Mouse (Mus musculus) stomach, embryonic 16.5 days (tissue): Measurements from ENCODE around the gene Tm4sf1. TPM values are rescaled to one million over a fixed set of nuclear protein-coding genes. Genes with fewer than 3 reads are reported as not detected.

Experiments
- ATAC-seq: fragments of 200-750 bp; cut with Nextera tagmentation; 2 replicates; pipeline ENCODE4 v1.8.0; 2017; ENCODE audit warnings: moderate number of reproducible peaks, moderate TSS enrichment; ENCODE audit not compliant: insufficient read depth, low FRiP score
- H3K27ac ChIP-seq: fragments of 300-500 bp; sonication (generic); 2 replicates; pipeline ENCODE4 v1.5.1; 2014; ENCODE audit warnings: low read length
- H3K27me3 ChIP-seq: fragments of 300-500 bp; sonication (generic); 2 replicates; pipeline ENCODE4 v1.6.1; 2014; ENCODE audit warnings: low read length, control low read depth, mixed read lengths; ENCODE audit not compliant: control insufficient read depth, insufficient read depth
- H3K36me3 ChIP-seq: fragments of 300-500 bp; sonication (generic); 2 replicates; pipeline ENCODE4 v1.6.1; 2014; ENCODE audit warnings: low read length; ENCODE audit not compliant: control insufficient read depth, insufficient read depth
- H3K4me1 ChIP-seq: fragments of 300-500 bp; sonication (generic); 2 replicates; pipeline ENCODE4 v1.6.1; 2014; ENCODE audit warnings: low read length, control low read depth, mixed read lengths; ENCODE audit not compliant: control insufficient read depth, insufficient read depth
- H3K4me2 ChIP-seq: fragments of 300-500 bp; sonication (generic); 2 replicates; pipeline ENCODE4 v1.6.1; 2014; ENCODE audit warnings: low read depth, low read length, mixed read lengths
- H3K4me3 ChIP-seq: fragments of 300-500 bp; sonication (generic); replicated peaks from 2 replicates; pipeline ENCODE4 v1.5.1; 2014; ENCODE audit warnings: mild to moderate bottlenecking, low read length
- H3K9ac ChIP-seq: fragments of 300-500 bp; sonication (generic); 2 replicates; pipeline ENCODE4 v1.6.1; 2014; ENCODE audit warnings: low read length
- H3K9me3 ChIP-seq: fragments of 300-500 bp; sonication (generic); replicated peaks from 2 replicates; pipeline ENCODE4 v1.6.1; 2016; ENCODE audit warnings: low read length, control low read depth; ENCODE audit not compliant: control insufficient read depth
- whole genome bisulfite sequencing: fragments of 180-500 bp; shearing (Covaris S2); extraction: QIAGEN DNeasy Blood & Tissue Kit; methylation state at CpG from one replicate; pipeline ENCODE4 v1.1.7; 2014; 5-methylcytosine and 5-hydroxymethylcytosine counted together
- polyA plus RNA-seq: library from polyadenylated mRNA; unstranded; fragments of >200 nt; fragmentation: Nextera tagmentation; extraction: Ambion mirVana; gene quantifications from 2 replicates; pipeline ENCODE4 v1.2.1, GENCODE M21; 2015

The Tm4sf1 gene
- polyA plus RNA-seq, 1 experiment from 2014 or later, result 59.7 TPM

DNA sequence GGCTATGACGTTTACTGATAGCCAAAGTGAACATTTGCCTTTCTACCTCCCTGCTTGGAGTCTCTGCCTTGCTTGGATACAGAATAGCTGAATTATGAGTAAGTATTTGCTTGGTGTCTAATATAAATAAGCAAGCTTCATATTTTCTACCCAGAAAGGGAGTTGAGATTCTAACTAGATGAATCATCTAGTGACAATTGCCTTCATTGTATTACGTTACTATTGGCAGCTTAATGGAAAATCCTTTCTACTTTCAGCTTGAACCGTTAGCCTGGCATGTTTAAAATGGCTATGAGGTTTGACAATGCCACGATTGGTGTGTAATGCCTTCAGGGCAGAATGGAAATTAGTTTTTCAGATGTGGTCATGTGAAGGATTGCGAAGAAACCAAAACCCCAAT is 2.7 kb upstream of the Tm4sf1 start:
- Histone ChIP-seq H3K36me3 (no peaks in the 10 kb centered on the region), H3K9me3 (no peaks in the 10 kb centered on the region), H3K4me2 (no peak overlapping the region), H3K27ac (no peak overlapping the region), H3K4me1 (no peaks in the 10 kb centered on the region), H3K27me3 (no peaks in the 10 kb centered on the region), H3K4me3 (no peak overlapping the region), H3K9ac (no peak overlapping the region)
- WGBS, result 52% methylated on average over 5 of the region's 5 CpGs
- no peak for ATAC-seq

DNA sequence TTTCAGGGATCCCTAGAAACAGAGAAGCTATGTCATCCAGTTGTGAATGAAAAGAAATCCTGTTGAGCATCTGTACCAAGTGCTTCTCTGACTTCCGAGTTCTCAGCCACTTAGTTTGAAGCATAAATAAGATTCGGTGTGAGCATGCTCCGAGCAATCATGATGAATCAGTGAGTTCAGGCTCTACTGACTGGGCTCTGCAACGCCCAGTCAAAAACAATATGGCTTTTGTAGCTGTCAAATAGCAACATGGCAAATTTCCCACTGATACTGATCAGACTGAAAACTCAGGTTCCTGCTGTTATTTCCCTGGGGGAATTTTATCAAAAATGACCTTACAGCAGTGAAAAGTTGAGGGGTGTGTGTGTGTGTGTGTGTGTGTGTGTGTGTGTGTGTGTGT is 2.3 kb upstream of the Tm4sf1 start:
- Histone ChIP-seq H3K4me1 (no peaks in the 10 kb centered on the region), H3K27ac (no peak overlapping the region), H3K9me3 (no peaks in the 10 kb centered on the region), H3K4me2 (no peak overlapping the region), H3K4me3 (no peak overlapping the region), H3K9ac (no peak overlapping the region), H3K27me3 (no peaks in the 10 kb centered on the region), H3K36me3 (no peaks in the 10 kb centered on the region)
- WGBS, result 41% methylated on average over 4 of the region's 4 CpGs
- 0 out of 2 replicates have a peak, but pooled peaks have one; percentile 21 for ATAC-seq

DNA sequence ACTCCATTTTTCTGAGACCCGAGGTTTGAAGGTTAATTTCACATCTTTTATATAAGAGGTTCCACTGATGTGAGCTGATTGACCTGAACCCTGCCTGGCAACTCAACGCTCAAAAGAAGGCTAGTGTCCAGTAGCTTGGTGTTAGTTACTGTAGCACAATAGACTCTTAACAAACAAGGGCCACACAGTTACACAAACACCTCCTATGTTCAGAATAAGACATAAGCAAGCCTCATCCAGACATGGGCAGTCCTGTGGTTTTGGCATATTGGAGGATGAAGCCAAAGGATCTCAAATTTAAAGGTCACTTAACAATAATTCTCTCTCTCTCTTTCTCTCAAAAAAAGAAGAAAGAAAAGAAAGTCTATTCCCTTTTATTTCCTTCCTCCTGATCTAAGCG is 1.7 kb upstream of the Tm4sf1 start:
- H3K9me3 ChIP-seq, result no peaks in the 10 kb centered on the region
- WGBS, result 77% methylated on average over 3 of the region's 3 CpGs
- no peaks in the 10 kb centered on the region for H3K36me3 ChIP-seq
- no peak overlapping the region for H3K4me2 ChIP-seq
- H3K4me1 ChIP-seq, result no peaks in the 10 kb centered on the region
- no peaks in the 10 kb centered on the region for H3K27me3 ChIP-seq
- H3K27ac ChIP-seq, result no peak overlapping the region
- no peak for ATAC-seq
- no peak overlapping the region for H3K4me3 ChIP-seq
- H3K9ac ChIP-seq, result no peak overlapping the region

DNA sequence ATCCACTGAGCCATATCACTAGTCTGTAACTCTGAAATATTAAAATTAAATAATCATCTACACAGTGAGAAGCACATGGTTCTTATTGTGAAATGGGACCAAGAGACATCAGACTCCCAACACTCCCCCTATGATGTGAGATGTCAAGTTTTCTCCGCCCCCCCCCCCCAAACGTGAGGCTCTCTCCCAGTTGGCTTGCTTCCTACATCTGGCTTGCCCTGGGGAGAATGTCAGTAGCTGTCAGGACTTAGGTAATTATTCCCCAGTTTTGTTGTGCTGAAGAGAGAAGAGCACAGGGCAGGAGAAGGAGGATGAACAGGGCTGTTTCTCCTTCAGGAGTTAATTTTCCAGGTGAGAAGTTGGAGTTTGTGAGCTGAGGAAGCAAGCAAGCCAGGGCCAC is 1.1 kb upstream of the Tm4sf1 start:
- ATAC-seq, result no peak
- no peak overlapping the region for H3K4me2 ChIP-seq
- 39% methylated on average over 2 of the region's 2 CpGs for WGBS
- no peaks in the 10 kb centered on the region for H3K36me3 ChIP-seq
- no peaks in the 10 kb centered on the region for H3K27me3 ChIP-seq
- no peak overlapping the region for H3K27ac ChIP-seq
- no peak overlapping the region for H3K4me3 ChIP-seq
- H3K9ac ChIP-seq, result no peak overlapping the region
- H3K4me1 ChIP-seq, result no peaks in the 10 kb centered on the region
- H3K9me3 ChIP-seq, result no peaks in the 10 kb centered on the region

DNA sequence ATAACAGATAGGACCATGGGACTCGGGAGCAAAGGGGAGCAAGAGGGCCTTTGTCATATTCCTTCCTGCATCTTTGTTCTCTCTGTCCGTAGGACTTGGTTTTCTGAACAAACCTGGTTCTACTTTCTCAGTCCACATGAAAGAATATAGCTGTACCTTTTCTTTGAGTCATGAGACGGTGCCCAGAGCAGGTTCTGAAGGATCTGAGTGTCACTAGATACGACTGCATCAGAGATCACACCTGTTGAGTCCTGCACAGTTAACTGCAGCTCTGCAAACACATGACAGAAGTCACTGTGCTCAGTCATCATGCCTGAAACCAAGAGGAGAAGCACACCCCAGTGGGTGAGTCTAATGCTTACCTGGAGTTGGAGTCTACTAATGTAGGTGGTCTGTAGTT is 422 bp downstream of the Tm4sf1 start:
- H3K9ac ChIP-seq, result no peak overlapping the region
- H3K27ac ChIP-seq, result no peak overlapping the region
- H3K36me3 ChIP-seq, result no peaks in the 10 kb centered on the region
- H3K27me3 ChIP-seq, result no peaks in the 10 kb centered on the region
- no peak for ATAC-seq
- no peaks in the 10 kb centered on the region for H3K4me1 ChIP-seq
- H3K9me3 ChIP-seq, result no peaks in the 10 kb centered on the region
- no peak overlapping the region for H3K4me2 ChIP-seq
- H3K4me3 ChIP-seq, result no peak overlapping the region
- WGBS, result 79% methylated on average over 4 of the region's 4 CpGs

DNA sequence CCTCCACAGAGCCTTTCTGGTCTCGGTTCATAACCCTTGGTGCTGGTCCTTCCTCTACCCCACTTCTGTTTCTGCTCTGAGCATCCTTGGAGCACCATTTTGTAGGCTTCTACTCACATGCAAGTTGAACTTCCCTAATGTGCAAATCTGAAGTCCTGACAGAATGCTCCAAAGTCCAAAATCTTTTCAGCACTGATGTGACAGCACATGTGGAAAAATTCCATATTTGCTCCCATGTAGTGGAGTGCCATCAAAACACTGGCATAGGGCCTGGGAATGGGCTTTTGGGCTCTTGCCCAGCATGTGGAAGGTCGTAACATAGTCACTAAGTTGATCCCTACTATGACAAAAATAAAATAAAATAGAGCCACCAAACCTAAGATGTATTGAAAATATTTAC is 3.8 kb downstream of the Tm4sf1 start:
- no peak overlapping the region for H3K27ac ChIP-seq
- no peak for ATAC-seq
- no peak overlapping the region for H3K4me3 ChIP-seq
- no peak overlapping the region for H3K4me2 ChIP-seq
- no peaks in the 10 kb centered on the region for H3K27me3 ChIP-seq
- H3K4me1 ChIP-seq, result peaks cover 13% of the 10 kb centered on the region
- no peaks in the 10 kb centered on the region for H3K36me3 ChIP-seq
- H3K9me3 ChIP-seq, result no peaks in the 10 kb centered on the region
- WGBS, result 77% methylated on average over 2 of the region's 2 CpGs
- H3K9ac ChIP-seq, result no peak overlapping the region

DNA sequence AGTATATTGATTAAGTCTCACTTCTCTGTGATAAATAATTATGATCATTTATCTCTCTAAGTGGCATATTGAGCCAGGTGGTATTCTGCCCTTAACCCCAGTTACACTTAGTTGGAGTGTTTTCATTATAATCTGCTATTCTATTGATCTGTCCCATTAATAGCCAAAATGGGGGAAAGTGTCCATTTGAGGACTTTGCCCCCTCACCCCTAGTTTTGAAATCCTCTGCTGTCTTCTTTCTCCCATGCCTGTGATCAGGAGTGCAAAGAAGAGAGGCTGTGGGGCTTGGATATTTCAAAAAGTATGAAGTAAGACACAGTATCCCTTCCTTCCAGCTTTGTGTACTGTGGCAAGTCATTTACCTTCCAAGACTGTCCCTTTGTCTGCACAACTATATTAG is 5.2 kb downstream of the Tm4sf1 start:
- H3K4me3 ChIP-seq, result no peak overlapping the region
- no peaks in the 10 kb centered on the region for H3K9me3 ChIP-seq

DNA sequence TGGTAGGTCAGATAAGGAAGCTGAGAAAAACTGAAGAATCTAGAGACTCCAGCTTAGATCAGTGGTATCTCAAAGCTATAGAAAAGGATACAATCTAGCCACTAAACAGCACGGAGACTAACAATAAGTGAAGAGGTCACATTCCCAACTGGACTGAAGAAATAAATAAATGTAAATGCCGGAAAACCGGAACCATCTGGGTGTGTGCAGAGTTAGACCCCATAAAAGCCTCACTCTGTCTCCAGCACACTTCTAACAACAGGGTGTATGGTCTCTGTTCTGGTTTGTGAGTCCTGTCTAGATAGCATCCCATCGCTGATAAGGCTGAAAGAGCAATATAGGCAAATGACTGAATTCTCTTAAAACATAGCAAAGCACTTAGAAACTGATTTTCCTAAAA is 6.2 kb downstream of the Tm4sf1 start:
- Histone ChIP-seq H3K9ac (0 out of 2 replicates have a peak overlapping the region, but pooled peaks have one; percentile 23), H3K4me2 (no peak overlapping the region), H3K9me3 (no peaks in the 10 kb centered on the region), H3K36me3 (no peaks in the 10 kb centered on the region), H3K4me1 (peaks cover 13% of the 10 kb centered on the region), H3K4me3 (no peak overlapping the region), H3K27ac (peak overlapping the region; percentile 66; the same call in 1 of the 2 replicates), H3K27me3 (no peaks in the 10 kb centered on the region)
- 54% methylated on average over 4 of the region's 4 CpGs for WGBS
- ATAC-seq, result no peak

More for the DNA sequence above, 5.2 kb downstream of the Tm4sf1 start:
- Histone ChIP-seq H3K27ac (no peak overlapping the region), H3K36me3 (no peaks in the 10 kb centered on the region), H3K4me1 (peaks cover 13% of the 10 kb centered on the region), H3K9ac (no peak overlapping the region), H3K27me3 (no peaks in the 10 kb centered on the region), H3K4me2 (no peak overlapping the region)
- ATAC-seq, result no peak

DNA sequence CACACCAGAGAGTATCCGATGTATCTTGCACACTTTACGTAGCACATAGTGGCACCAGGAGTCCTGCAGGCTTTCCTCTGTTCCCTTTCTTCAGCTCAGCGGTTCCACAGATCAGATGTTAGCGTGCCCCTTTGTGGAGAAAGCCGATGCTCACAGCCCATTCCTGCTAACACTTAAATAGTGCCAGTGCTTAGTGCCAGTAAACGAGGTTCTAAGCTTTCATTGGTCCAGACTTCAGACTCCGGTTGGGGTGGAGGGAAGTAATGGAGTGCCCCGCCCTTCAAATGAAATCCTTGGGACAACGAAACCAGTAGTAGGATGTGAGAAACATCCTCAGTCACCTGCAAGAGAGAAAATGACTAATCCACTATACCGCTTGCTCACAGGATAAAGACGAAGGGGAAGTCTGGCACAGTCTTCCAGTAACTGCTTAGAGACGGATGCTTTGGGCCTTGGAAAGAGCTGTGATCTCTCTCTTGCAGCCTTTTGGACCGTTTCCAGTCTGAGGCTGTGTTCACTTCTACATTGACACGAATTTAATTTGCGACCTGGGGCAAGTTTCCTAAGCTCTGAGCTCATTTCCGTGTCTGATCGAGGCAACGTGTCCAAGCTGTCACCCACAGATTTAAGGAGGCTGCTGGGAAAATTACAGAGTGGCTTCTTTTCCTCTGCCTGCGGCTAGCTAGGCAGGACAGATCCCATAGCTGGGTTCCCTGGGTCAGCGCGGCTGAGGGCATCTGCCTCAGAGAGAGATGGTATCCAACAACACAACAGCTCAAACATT is 6.9 kb downstream of the Tm4sf1 start:
- ATAC-seq, result no peak; the same call in 1 of the 2 replicates
- H3K27me3 ChIP-seq, result no peaks in the 10 kb centered on the region
- peak overlapping the region; percentile 18 for H3K4me3 ChIP-seq
- peak overlapping the region; percentile 23; the same call in 1 of the 2 replicates for H3K9ac ChIP-seq
- 53% methylated on average over 21 of the region's 21 CpGs for WGBS
- H3K27ac ChIP-seq, result peak overlapping the region; percentile 66
- H3K9me3 ChIP-seq, result no peaks in the 10 kb centered on the region
- no peaks in the 10 kb centered on the region for H3K36me3 ChIP-seq
- H3K4me2 ChIP-seq, result peak overlapping the region; percentile 19; the same call in 1 of the 2 replicates
- H3K4me1 ChIP-seq, result peaks cover 13% of the 10 kb centered on the region
